Mouse (Mus musculus): Measurements from ENCODE around the gene Alkbh3. TPM values are rescaled to one million over a fixed set of nuclear protein-coding genes. Genes with fewer than 3 reads are reported as not detected.
A peak's percentile ranks its signal among the peaks of the same experiment; 100 is the strongest.

The Alkbh3 gene
- polyA plus RNA-seq, 1 experiment from 2014 or later, result 46.2 TPM

GRCm38 (mm10) chr2:94002331-94002730, 8.3 kb downstream of the Alkbh3 start:
- Histone ChIP-seq H3K27ac (replicated peaks) (no peak overlapping the region), H3K4me3 (ENCODE audit: low read depth, low read length) (no peak overlapping the region), H3K4me1 (replicated peaks; ENCODE audit: control insufficient read depth, insufficient read depth) (no peaks in the 10 kb centered on the region), H3K27me3 (ENCODE audit: control insufficient read depth, insufficient read depth, low read length) (no peaks in the 10 kb centered on the region), H3K4me2 (replicated peaks; ENCODE audit: low read depth) (no peak overlapping the region), H3K9me3 (ENCODE audit: control insufficient read depth, low read length) (no peaks in the 10 kb centered on the region), H3K9ac (ENCODE audit: low read length) (no peak overlapping the region), H3K36me3 (ENCODE audit: control insufficient read depth, insufficient read depth, low read length) (peaks cover 18% of the 10 kb centered on the region)
- DNase-seq (ENCODE audit: low spot score) (peak; percentile 81), ATAC-seq (ENCODE audit: low FRiP score, low TSS enrichment) (peak; percentile 68; the same call in 1 of the 2 replicates)
- WGBS, result 4% methylated on average over 2 of the region's 2 CpGs
- TF ChIP-seq EP300 (optimal IDR thresholded peaks at IDR 0.05), result no peak
- peak; percentile 98 for TF ChIP-seq CTCF (IDR thresholded peaks at IDR 0.05; ENCODE audit: low read depth)

- ATAC-seq (ENCODE audit: low FRiP score, low TSS enrichment) (no peak), DNase-seq (ENCODE audit: low spot score) (no peak)
- Histone ChIP-seq H3K27ac (replicated peaks) (no peak overlapping the region), H3K4me2 (replicated peaks; ENCODE audit: low read depth) (no peak overlapping the region), H3K27me3 (ENCODE audit: control insufficient read depth, insufficient read depth, low read length) (no peaks in the 10 kb centered on the region), H3K4me1 (replicated peaks; ENCODE audit: control insufficient read depth, insufficient read depth) (no peaks in the 10 kb centered on the region), H3K9ac (ENCODE audit: low read length) (no peak overlapping the region), H3K4me3 (ENCODE audit: low read depth, low read length) (no peak overlapping the region), H3K9me3 (ENCODE audit: control insufficient read depth, low read length) (no peaks in the 10 kb centered on the region), H3K36me3 (ENCODE audit: control insufficient read depth, insufficient read depth, low read length) (peaks cover 18% of the 10 kb centered on the region)
- WGBS, result 69% methylated on average over 4 of the region's 4 CpGs
- TF ChIP-seq EP300 (optimal IDR thresholded peaks at IDR 0.05) (no peak), CTCF (IDR thresholded peaks at IDR 0.05; ENCODE audit: low read depth) (no peak)
Observed at GRCm38 (mm10) chr2:94001918-94002317, 8.7 kb downstream of the Alkbh3 start.

GRCm38 (mm10) chr2:94001411-94001810, 9.2 kb downstream of the Alkbh3 start:
- Histone ChIP-seq H3K9me3 (ENCODE audit: control insufficient read depth, low read length) (no peaks in the 10 kb centered on the region), H3K36me3 (ENCODE audit: control insufficient read depth, insufficient read depth, low read length) (peaks cover 18% of the 10 kb centered on the region), H3K27me3 (ENCODE audit: control insufficient read depth, insufficient read depth, low read length) (no peaks in the 10 kb centered on the region), H3K9ac (ENCODE audit: low read length) (no peak overlapping the region), H3K4me3 (ENCODE audit: low read depth, low read length) (no peak overlapping the region), H3K4me2 (replicated peaks; ENCODE audit: low read depth) (no peak overlapping the region), H3K4me1 (replicated peaks; ENCODE audit: control insufficient read depth, insufficient read depth) (no peaks in the 10 kb centered on the region), H3K27ac (replicated peaks) (no peak overlapping the region)
- no peak for ATAC-seq (ENCODE audit: low FRiP score, low TSS enrichment)
- DNase-seq (ENCODE audit: low spot score), result no peak
- TF ChIP-seq CTCF (IDR thresholded peaks at IDR 0.05; ENCODE audit: low read depth) (no peak), EP300 (optimal IDR thresholded peaks at IDR 0.05) (no peak)
- 84% methylated on average over 6 of the region's 6 CpGs for WGBS

GRCm38 (mm10) chr2:93996254-93996653, 14.4 kb downstream of the Alkbh3 start, which contains the start of gene Gm27027:
Gene Gm27027 (minus strand): TSS chr2:93996354.
- peaks cover 23% of the 10 kb centered on the region for H3K36me3 ChIP-seq (ENCODE audit: control insufficient read depth, insufficient read depth, low read length)
- H3K9me3 ChIP-seq (ENCODE audit: control insufficient read depth, low read length), result no peaks in the 10 kb centered on the region
- ATAC-seq (ENCODE audit: low FRiP score, low TSS enrichment) (no peak), DNase-seq (ENCODE audit: low spot score) (no peak)
- no peak within 1 kb of the TSS for H3K27ac ChIP-seq (replicated peaks)
- no peaks in the 10 kb centered on the region for H3K27me3 ChIP-seq (ENCODE audit: control insufficient read depth, insufficient read depth, low read length)
- H3K4me1 ChIP-seq (replicated peaks; ENCODE audit: control insufficient read depth, insufficient read depth), result no peaks in the 10 kb centered on the region
- WGBS, result 85% methylated on average over 6 of the region's 6 CpGs
- H3K4me3 ChIP-seq (ENCODE audit: low read depth, low read length), result no peak within 1 kb of the TSS
- TF ChIP-seq EP300 (optimal IDR thresholded peaks at IDR 0.05) (no peak), CTCF (IDR thresholded peaks at IDR 0.05; ENCODE audit: low read depth) (no peak)
- no peak within 1 kb of the TSS for H3K4me2 ChIP-seq (replicated peaks; ENCODE audit: low read depth)
- H3K9ac ChIP-seq (ENCODE audit: low read length), result no peak within 1 kb of the TSS

- Histone ChIP-seq H3K27ac (replicated peaks) (no peak overlapping the region), H3K36me3 (ENCODE audit: control insufficient read depth, insufficient read depth, low read length) (peaks cover 22% of the 10 kb centered on the region), H3K4me3 (ENCODE audit: low read depth, low read length) (no peak overlapping the region), H3K4me2 (replicated peaks; ENCODE audit: low read depth) (no peak overlapping the region), H3K9me3 (ENCODE audit: control insufficient read depth, low read length) (no peaks in the 10 kb centered on the region), H3K4me1 (replicated peaks; ENCODE audit: control insufficient read depth, insufficient read depth) (no peaks in the 10 kb centered on the region), H3K9ac (ENCODE audit: low read length) (no peak overlapping the region), H3K27me3 (ENCODE audit: control insufficient read depth, insufficient read depth, low read length) (no peaks in the 10 kb centered on the region)
- DNase-seq (ENCODE audit: low spot score), result no peak
- WGBS, result 72% methylated on average over 3 of the region's 3 CpGs
- TF ChIP-seq CTCF (IDR thresholded peaks at IDR 0.05; ENCODE audit: low read depth), result no peak
- no peak for ATAC-seq (ENCODE audit: low FRiP score, low TSS enrichment)
Observed at GRCm38 (mm10) chr2:93992810-93993209, 17.8 kb downstream of the Alkbh3 start.

- H3K27me3 ChIP-seq (ENCODE audit: control insufficient read depth, insufficient read depth, low read length), result no peaks in the 10 kb centered on the region
- H3K4me3 ChIP-seq (ENCODE audit: low read depth, low read length), result no peak overlapping the region
- no peak overlapping the region for H3K4me2 ChIP-seq (replicated peaks; ENCODE audit: low read depth)
- ATAC-seq (ENCODE audit: low FRiP score, low TSS enrichment) (no peak), DNase-seq (ENCODE audit: low spot score) (no peak)
- H3K27ac ChIP-seq (replicated peaks), result no peak overlapping the region
- no peaks in the 10 kb centered on the region for H3K4me1 ChIP-seq (replicated peaks; ENCODE audit: control insufficient read depth, insufficient read depth)
- H3K36me3 ChIP-seq (ENCODE audit: control insufficient read depth, insufficient read depth, low read length), result peaks cover 22% of the 10 kb centered on the region
- TF ChIP-seq EP300 (optimal IDR thresholded peaks at IDR 0.05) (no peak), CTCF (IDR thresholded peaks at IDR 0.05; ENCODE audit: low read depth) (no peak)
- H3K9ac ChIP-seq (ENCODE audit: low read length), result no peak overlapping the region
- WGBS, result 66% methylated on average over 5 of the region's 5 CpGs
- no peaks in the 10 kb centered on the region for H3K9me3 ChIP-seq (ENCODE audit: control insufficient read depth, low read length)
Observed at GRCm38 (mm10) chr2:93992259-93992658, 18.3 kb downstream of the Alkbh3 start.

Measured in stomach, postnatal 0 days (tissue).